In genomic region chr16:90220026-90220891, GRCm38 (mm10) we compare ENCODE assay signal across 8 mouse cellular contexts. TPM values are rescaled to one million over a fixed set of nuclear protein-coding genes. Genes with fewer than 3 reads are reported as not detected.
DNase-seq lines count a peak whose midpoint lies in the region; ATAC-seq and TF ChIP-seq lines count a peak whose summit lies in the region.

Sod1 (plus strand) TSS chr16:90220754.

- no peaks in the 10 kb centered on the region for H3K27me3 ChIP-seq in forebrain, embryonic 16.5 days (replicated peaks; ENCODE audit: control insufficient read depth, insufficient read depth, low read length)
- H3K27me3 ChIP-seq in lung, embryonic 14.5 days (ENCODE audit: insufficient read depth, low read length) = no peaks in the 10 kb centered on the region
- H3K27me3 ChIP-seq in thymus, adult 2 months (ENCODE audit: control insufficient read depth, insufficient read depth, low read length) = no peaks in the 10 kb centered on the region

- H3K4me1 ChIP-seq in ES-E14 (ENCODE audit: control insufficient read depth in 2 of 2, insufficient read depth in 2 of 2, low read length in 2 of 2, poor library complexity in 1 of 2) = peaks cover 0 to 11% of the 10 kb centered on the region in 2 experiments; a peak in 2 of 4 replicates
- peaks cover 19% of the 10 kb centered on the region for H3K4me1 ChIP-seq in forebrain, embryonic 16.5 days (replicated peaks; ENCODE audit: control insufficient read depth, insufficient read depth, low read length)
- H3K4me1 ChIP-seq in lung, embryonic 14.5 days (ENCODE audit: insufficient read depth) = peaks cover 6% of the 10 kb centered on the region
- peaks cover 5% of the 10 kb centered on the region for H3K4me1 ChIP-seq in olfactory bulb, adult 2 months (ENCODE audit: control insufficient read depth, insufficient read depth, low read length)
- H3K4me1 ChIP-seq in thymus, adult 2 months (replicated peaks; ENCODE audit: control insufficient read depth, insufficient read depth, low read length) = peaks cover 8% of the 10 kb centered on the region

- WGBS in forebrain, embryonic 16.5 days = 1% methylated on average over 59 of the region's 63 CpGs
- WGBS in lung, embryonic 14.5 days = 2% methylated on average over 63 of the region's 63 CpGs
- 2% methylated on average over 63 of the region's 63 CpGs for WGBS in olfactory bulb, adult 2 months
- 1% methylated on average over 63 of the region's 63 CpGs for WGBS in thymus, adult 2 months

- H3K4me3 ChIP-seq in ES-E14 (ENCODE audit: insufficient read depth in 1 of 2, low read depth in 1 of 2, low read length in 2 of 2, poor library complexity in 1 of 2, severe bottlenecking in 1 of 2) = peak within 1 kb of the TSS; percentile 87 to 95
- peak within 1 kb of the TSS; percentile 82 for H3K4me3 ChIP-seq in forebrain, embryonic 16.5 days (replicated peaks; ENCODE audit: low read length)
- peak within 1 kb of the TSS; percentile 71 for H3K4me3 ChIP-seq in layer of hippocampus, adult 2 months
- peak within 1 kb of the TSS; percentile 95 for H3K4me3 ChIP-seq in lung, embryonic 14.5 days (ENCODE audit: low read depth, low read length)
- H3K4me3 ChIP-seq in olfactory bulb, adult 2 months (ENCODE audit: insufficient read depth, low read depth, low read length) = peak within 1 kb of the TSS; percentile 87
- peak within 1 kb of the TSS; percentile 77 for H3K4me3 ChIP-seq in thymus, adult 2 months (ENCODE audit: control insufficient read depth, insufficient read depth, low read length)

- H3K4me2 ChIP-seq in forebrain, embryonic 16.5 days (ENCODE audit: low read length) = peak within 1 kb of the TSS; percentile 73
- peak within 1 kb of the TSS; percentile 91 for H3K4me2 ChIP-seq in lung, embryonic 14.5 days

- H3K27ac ChIP-seq in ES-E14 (ENCODE audit: insufficient read depth, low read depth, low read length, poor library complexity, severe bottlenecking) = peak within 1 kb of the TSS; percentile 85
- H3K27ac ChIP-seq in forebrain, embryonic 16.5 days (ENCODE audit: low read length) = peak within 1 kb of the TSS; percentile 89
- H3K27ac ChIP-seq in layer of hippocampus, adult 2 months = peak within 1 kb of the TSS; percentile 95
- peak within 1 kb of the TSS; percentile 94 for H3K27ac ChIP-seq in lung, embryonic 14.5 days (ENCODE audit: low read depth)
- peak within 1 kb of the TSS; percentile 80 for H3K27ac ChIP-seq in olfactory bulb, adult 2 months (ENCODE audit: insufficient read depth, low read depth, low read length)
- H3K27ac ChIP-seq in thymus, adult 2 months (ENCODE audit: control insufficient read depth, insufficient read depth, low read length) = no peak within 1 kb of the TSS

- peak within 1 kb of the TSS; percentile 91 for H3K9ac ChIP-seq in ES-E14 (ENCODE audit: insufficient read depth, low read depth, low read length, poor library complexity, severe bottlenecking)
- H3K9ac ChIP-seq in forebrain, embryonic 16.5 days (replicated peaks; ENCODE audit: low read depth, low read length) = peak within 1 kb of the TSS; percentile 91
- peak within 1 kb of the TSS; percentile 96 for H3K9ac ChIP-seq in lung, embryonic 14.5 days

- ATAC-seq in forebrain, embryonic 16.5 days = peak; percentile 92
- ATAC-seq in lung, embryonic 14.5 days (ENCODE audit: insufficient read depth) = peak; percentile 95

- TF ChIP-seq POLR2A in olfactory bulb, adult 2 months (IDR thresholded peaks at IDR 0.05; ENCODE audit: insufficient read depth, low read depth, low read length) = peak; percentile 93; the same call in 1 of the 2 replicates
- peak; percentile 90 for TF ChIP-seq POLR2A in thymus, adult 2 months (IDR thresholded peaks at IDR 0.05; ENCODE audit: control insufficient read depth, extremely low read depth, insufficient read depth, low read length, poor library complexity)

- peaks cover 23% of the 10 kb centered on the region for H3K36me3 ChIP-seq in ES-E14 (ENCODE audit: control insufficient read depth, insufficient read depth, low read length, poor library complexity, severe bottlenecking)
- peaks cover 5% of the 10 kb centered on the region for H3K36me3 ChIP-seq in forebrain, embryonic 16.5 days (ENCODE audit: control insufficient read depth, insufficient read depth)
- peaks cover 21% of the 10 kb centered on the region for H3K36me3 ChIP-seq in lung, embryonic 14.5 days (ENCODE audit: insufficient read depth)
- H3K36me3 ChIP-seq in thymus, adult 2 months (ENCODE audit: control insufficient read depth, insufficient read depth, low read length) = peaks cover under 1% of the 10 kb centered on the region

- DNase-seq in ES-E14 (ENCODE audit: low read depth, low spot score) = peak; percentile 94
- DNase-seq in cerebellum, adult 11-12 months = peak; percentile 91
- peak; percentile 99 to 100 for DNase-seq in heart, postnatal 36 days
- DNase-seq in layer of hippocampus, adult 2 months (ENCODE audit: low spot score in 2 of 2) = peak; percentile 87 to 95
- peak; percentile 98 for DNase-seq in lung, embryonic 14.5 days
- DNase-seq in thymus, adult 2 months = peak; percentile 98

- in situ Hi-C loops in ES-E14 (cut with MboI; ENCODE audit: low sequenced_read_pairs in 2 of 2, unreplicated experiment in 2 of 2) = no loop called here

- no peaks in the 10 kb centered on the region for H3K9me3 ChIP-seq in ES-E14 (ENCODE audit: control insufficient read depth, insufficient read depth, low read depth, low read length)
- H3K9me3 ChIP-seq in forebrain, embryonic 16.5 days (ENCODE audit: control insufficient read depth, low read length) = no peaks in the 10 kb centered on the region
- H3K9me3 ChIP-seq in lung, embryonic 14.5 days (ENCODE audit: low read depth, low read length) = no peaks in the 10 kb centered on the region

- no peak for TF ChIP-seq CTCF in layer of hippocampus, adult 2 months (conservative IDR thresholded peaks at IDR 0.05)
- no peak for TF ChIP-seq CTCF in lung, embryonic 14.5 days (IDR thresholded peaks at IDR 0.05; ENCODE audit: low read depth)
- no peak for TF ChIP-seq CTCF in olfactory bulb, adult 2 months (IDR thresholded peaks at IDR 0.05; ENCODE audit: insufficient read depth, low read depth, low read length)
- TF ChIP-seq CTCF in thymus, adult 2 months (IDR thresholded peaks at IDR 0.05; ENCODE audit: borderline replicate concordance, control insufficient read depth, extremely low read depth, insufficient read depth, low read length, poor library complexity) = peak; percentile 32; the same call in 1 of the 2 replicates

- intact Hi-C loops in heart, postnatal 36 days (cut with DNase I) = loop anchor here (2.0 kb wide), 1 partner anchor 65 kb away; the partner anchor contains the start of gene Scaf4

TF ChIP-seq in ES-E14, 5 proteins besides CTCF, POLR2A, EP300 and RAD21:
- TF ChIP-seq ZNF384 (IDR thresholded peaks at IDR 0.05; ENCODE audit: low read depth, low read length) (peak; percentile 67; the same call in 1 of the 2 replicates), HCFC1 (IDR thresholded peaks at IDR 0.05; ENCODE audit: borderline replicate concordance, insufficient read depth, low read length) (0 out of 2 replicates have a peak, but pooled peaks have one; percentile 46), MAFK (IDR thresholded peaks at IDR 0.05; ENCODE audit: insufficient read depth, low read depth, low read length) (no peak), CHD2 (IDR thresholded peaks at IDR 0.05; ENCODE audit: low read depth, low read length) (no peak), ZC3H11A (IDR thresholded peaks at IDR 0.05; ENCODE audit: borderline replicate concordance, low read depth, low read length) (no peak)

RNA-seq across cellular contexts. Expression of gene Sod1, which starts in this region (rescaled TPM):
- 990 and 1,081 TPM in 2 replicates for total RNA-seq in ES-E14 (2012; rRNA removed)
- 782 and 855 TPM in 2 replicates for polyA plus RNA-seq in forebrain, embryonic 16.5 days (2015; fragmentation: Nextera tagmentation; extraction: Ambion mirVana)
- 100 to 1,000 TPM; 523 to 525 TPM for total RNA-seq in heart, postnatal 36 days (2021)
- 100 to 1,000 TPM; 386 to 390 TPM for total RNA-seq in layer of hippocampus, adult 2 months (2021)
- 1,316 and 1,360 TPM in 2 replicates for polyA plus RNA-seq in lung, embryonic 14.5 days (2014; fragmentation: Nextera tagmentation; extraction: Ambion mirVana)
- 497 and 750 TPM in 2 replicates for polyA plus RNA-seq in olfactory bulb, adult 2 months (2012; ENCODE audit: insufficient read depth, insufficient read length, low replicate concordance, missing spikeins)
- 277 and 305 TPM in 2 replicates for polyA plus RNA-seq in thymus, adult 2 months (2012; rRNA removed)
